14 mouse cellular contexts compared by ENCODE assay signal in the genomic region with DNA sequence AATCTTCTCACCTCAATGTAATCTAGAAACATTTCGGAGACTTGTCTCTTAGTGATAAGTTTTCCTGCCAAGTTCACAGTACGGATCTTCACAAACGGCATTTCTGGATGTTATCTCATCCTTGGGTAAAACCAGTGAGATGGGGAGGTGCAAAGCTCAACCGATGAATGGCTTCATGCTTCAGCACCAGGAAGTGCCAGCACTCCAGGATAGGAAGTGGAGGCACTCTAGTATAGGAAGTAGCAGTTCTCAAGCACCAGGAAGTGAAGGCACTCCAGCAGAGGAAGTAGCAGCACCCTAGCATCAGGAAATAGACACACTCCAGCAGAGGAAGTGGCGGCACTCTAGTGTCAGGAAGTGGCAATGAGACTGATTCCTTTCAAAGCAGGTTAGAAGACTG. TPM values are rescaled to one million over a fixed set of nuclear protein-coding genes. Genes with fewer than 3 reads are reported as not detected.
DNase-seq lines count a peak whose midpoint lies in the region; ATAC-seq and TF ChIP-seq lines count a peak whose summit lies in the region.
"Had no signal": no experiment of that assay in that cellular context is flagged by ENCODE, and none has a peak within 500 bp of the region (broad histone marks: within the 10 kb centered on the region; RNA-seq: fewer than 3 reads in every experiment).

No protein-coding gene starts in this region.

- H3K27me3 ChIP-seq in heart, embryonic 13.5 days (replicated peaks): no peaks in the 10 kb centered on the region
- H3K27me3 ChIP-seq in heart, embryonic 10.5 days (ENCODE audit: insufficient read depth, poor library complexity, severe bottlenecking): no peaks in the 10 kb centered on the region
- H3K27me3 ChIP-seq in splenic B cell, adult 2 months (ENCODE audit: control insufficient read depth, insufficient read depth, low read length, poor library complexity, severe bottlenecking): no peaks in the 10 kb centered on the region
- no peaks in the 10 kb centered on the region for H3K27me3 ChIP-seq in limb, embryonic 10.5 days (ENCODE audit: low read depth, poor library complexity, severe bottlenecking)
- no peaks in the 10 kb centered on the region for H3K27me3 ChIP-seq in hindbrain, embryonic 16.5 days (replicated peaks; ENCODE audit: control insufficient read depth, insufficient read depth, low read length)
- H3K27me3 ChIP-seq: liver, embryonic 12.5 days had no signal

- H3K4me2 ChIP-seq in heart, embryonic 13.5 days: no peak overlapping the region
- H3K4me2 ChIP-seq in hindbrain, embryonic 16.5 days (ENCODE audit: low read length): no peak overlapping the region
- H3K4me2 ChIP-seq: liver, embryonic 12.5 days had no signal

- no peak overlapping the region for H3K4me3 ChIP-seq in heart, embryonic 13.5 days
- no peak overlapping the region for H3K4me3 ChIP-seq in heart, embryonic 10.5 days
- H3K4me3 ChIP-seq in limb, embryonic 10.5 days: no peak overlapping the region
- H3K4me3 ChIP-seq in hindbrain, embryonic 16.5 days (ENCODE audit: low read length): no peak overlapping the region
- H3K4me3 ChIP-seq in layer of hippocampus, adult 2 months: no peak overlapping the region
- H3K4me3 ChIP-seq: liver, embryonic 12.5 days had no signal

- H3K36me3 ChIP-seq in heart, embryonic 13.5 days: no peaks in the 10 kb centered on the region
- no peaks in the 10 kb centered on the region for H3K36me3 ChIP-seq in heart, embryonic 10.5 days
- no peaks in the 10 kb centered on the region for H3K36me3 ChIP-seq in splenic B cell, adult 2 months (ENCODE audit: control insufficient read depth, insufficient read depth, low read length, poor library complexity, severe bottlenecking)
- H3K36me3 ChIP-seq in limb, embryonic 10.5 days: no peaks in the 10 kb centered on the region
- no peaks in the 10 kb centered on the region for H3K36me3 ChIP-seq in hindbrain, embryonic 16.5 days (ENCODE audit: control insufficient read depth, insufficient read depth, low read length)
- H3K36me3 ChIP-seq: liver, embryonic 12.5 days had no signal

- H3K9ac ChIP-seq in heart, embryonic 13.5 days: no peak overlapping the region
- H3K9ac ChIP-seq in hindbrain, embryonic 16.5 days (ENCODE audit: low read depth, low read length): no peak overlapping the region
- H3K9ac ChIP-seq: liver, embryonic 12.5 days had no signal

- H3K9me3 ChIP-seq in heart, embryonic 13.5 days: no peaks in the 10 kb centered on the region
- H3K9me3 ChIP-seq in heart, embryonic 10.5 days: no peaks in the 10 kb centered on the region
- no peaks in the 10 kb centered on the region for H3K9me3 ChIP-seq in limb, embryonic 10.5 days (replicated peaks)
- H3K9me3 ChIP-seq in hindbrain, embryonic 16.5 days (ENCODE audit: control insufficient read depth, low read length): no peaks in the 10 kb centered on the region
- H3K9me3 ChIP-seq: liver, embryonic 12.5 days had no signal

- ATAC-seq in heart, embryonic 13.5 days (ENCODE audit: extremely low read depth, insufficient number of reproducible peaks, low FRiP score, low TSS enrichment): no peak
- ATAC-seq in hematopoietic stem cell, adult 5-6 weeks (replicated peaks in 1 of 2; ENCODE audit: insufficient read depth in 1 of 2, low FRiP score in 2 of 2, low TSS enrichment in 1 of 2, low read depth in 1 of 2, poor library complexity in 2 of 2, severe bottlenecking in 2 of 2): peak; percentile 68 to 76
- ATAC-seq in hindbrain, embryonic 16.5 days: no peak
- ATAC-seq: hindbrain, postnatal 0 days; liver, embryonic 12.5 days; midbrain, embryonic 16.5 days had no signal

- no peak for DNase-seq in heart, embryonic 10.5 days (ENCODE audit: low spot score)
- DNase-seq in B cell, adult 2 months: peak; percentile 48 to 49
- DNase-seq in splenic B cell, adult 2 months (ENCODE audit: low read depth, low spot score): peak; percentile 67
- DNase-seq in limb, embryonic 10.5 days (ENCODE audit: low spot score): no peak
- no peak for DNase-seq in layer of hippocampus, adult 2 months (ENCODE audit: low spot score in 2 of 2)
- DNase-seq: cerebellum, postnatal 10 days; kidney, postnatal 36 days; lung, postnatal 36 days had no signal

- H3K27ac ChIP-seq in heart, embryonic 13.5 days (replicated peaks): 0 out of 2 replicates have a peak overlapping the region, but pooled peaks have one; percentile 4
- H3K27ac ChIP-seq in heart, embryonic 10.5 days: no peak overlapping the region
- H3K27ac ChIP-seq in limb, embryonic 10.5 days: no peak overlapping the region
- no peak overlapping the region for H3K27ac ChIP-seq in hindbrain, embryonic 16.5 days (ENCODE audit: low read depth, low read length)
- no peak overlapping the region for H3K27ac ChIP-seq in layer of hippocampus, adult 2 months
- H3K27ac ChIP-seq: hindbrain, postnatal 0 days; liver, embryonic 12.5 days had no signal

- WGBS in heart, embryonic 13.5 days: 52% methylated on average over 5 of the region's 5 CpGs
- 57% methylated on average over 5 of the region's 5 CpGs for WGBS in heart, embryonic 10.5 days
- WGBS in limb, embryonic 10.5 days: 91% methylated on average over 5 of the region's 5 CpGs
- WGBS in hindbrain, embryonic 16.5 days: 91% methylated on average over 5 of the region's 5 CpGs

- TF ChIP-seq CTCF in layer of hippocampus, adult 2 months (conservative IDR thresholded peaks at IDR 0.05): no peak

- peaks cover 8% of the 10 kb centered on the region for H3K4me1 ChIP-seq in heart, embryonic 13.5 days
- peaks cover 12% of the 10 kb centered on the region; the same call in 1 of the 2 replicates for H3K4me1 ChIP-seq in heart, embryonic 10.5 days
- H3K4me1 ChIP-seq in limb, embryonic 10.5 days: peaks cover 40% of the 10 kb centered on the region
- H3K4me1 ChIP-seq in hindbrain, embryonic 16.5 days (ENCODE audit: control insufficient read depth, insufficient read depth, low read depth, low read length): no peaks in the 10 kb centered on the region

RNA-seq across cellular contexts. Expression of a gene that starts 27.9 kb away (rescaled TPM):
- 18.3 and 18.6 TPM in 2 replicates for polyA plus RNA-seq in heart, embryonic 13.5 days (2015; fragmentation: Nextera tagmentation; extraction: Ambion mirVana)
- 17.5 and 20.8 TPM in 2 replicates for polyA plus RNA-seq in heart, embryonic 10.5 days (2016; fragmentation: Nextera tagmentation; extraction: Ambion mirVana)
- total RNA-seq in hematopoietic stem cell, adult 5-6 weeks (2017): 112 and 123 TPM in 2 replicates
- 50.6 and 71.2 TPM in 2 replicates for polyA plus RNA-seq in limb, embryonic 10.5 days (2016; fragmentation: Nextera tagmentation; extraction: Ambion mirVana)
- polyA plus RNA-seq in hindbrain, embryonic 16.5 days (2015; fragmentation: Nextera tagmentation; extraction: Ambion mirVana): 6.4 and 8.4 TPM in 2 replicates
- total RNA-seq in layer of hippocampus, adult 2 months (2021): 1 to 10 TPM; 4.0 to 4.3 TPM

Comparison
In these comparisons a context has a peak if more than half of its experiments do, and no peak if none do; other contexts are left out.
1. ATAC-seq: peak in hematopoietic stem cell, adult 5-6 weeks (2 of 2); none in heart, embryonic 13.5 days (single experiment) and hindbrain, embryonic 16.5 days (single experiment).
2. DNase-seq: peak in B cell, adult 2 months (2 of 2) and splenic B cell, adult 2 months (single experiment); none in heart, embryonic 10.5 days (single experiment), limb, embryonic 10.5 days (single experiment) and layer of hippocampus, adult 2 months (0 of 2).